Mouse (Mus musculus): ENCODE data around the gene Sfmbt2. TPM values are rescaled to one million over a fixed set of nuclear protein-coding genes. Genes with fewer than 3 reads are reported as not detected.
A peak's percentile ranks its signal among the peaks of the same experiment; 100 is the strongest.

The Sfmbt2 gene
- polyA plus RNA-seq, 1 experiment from 2014 or later: 1.8 TPM

GRCm38 (mm10) chr2:10397790-10398189 is 27.5 kb downstream of the Sfmbt2 start:
- ATAC-seq (replicated peaks; ENCODE audit: insufficient number of reproducible peaks, low FRiP score, low TSS enrichment, low read depth): no peak
- no peaks in the 10 kb centered on the region for H3K9me3 ChIP-seq (replicated peaks; ENCODE audit: control insufficient read depth, low read length)
- no peak for DNase-seq (ENCODE audit: low spot score)
- no peak overlapping the region for H3K9ac ChIP-seq (replicated peaks; ENCODE audit: low read length)
- H3K27ac ChIP-seq (replicated peaks; ENCODE audit: low read depth, low read length): no peak overlapping the region
- no peak overlapping the region for H3K4me3 ChIP-seq (ENCODE audit: low read depth, low read length)
- no peak overlapping the region for H3K4me2 ChIP-seq (ENCODE audit: low read depth, low read length)
- H3K27me3 ChIP-seq (ENCODE audit: control insufficient read depth, insufficient read depth, low read length): no peaks in the 10 kb centered on the region
- H3K4me1 ChIP-seq (ENCODE audit: control insufficient read depth, insufficient read depth, low read length): no peaks in the 10 kb centered on the region
- WGBS: 70% methylated on average over 9 of the region's 9 CpGs
- no peaks in the 10 kb centered on the region for H3K36me3 ChIP-seq (replicated peaks; ENCODE audit: control insufficient read depth, insufficient read depth, low read depth, low read length)

- 83% methylated on average over 2 of the region's 2 CpGs for WGBS
- ATAC-seq (replicated peaks; ENCODE audit: insufficient number of reproducible peaks, low FRiP score, low TSS enrichment, low read depth) (no peak), DNase-seq (ENCODE audit: low spot score) (no peak)
- H3K4me1 ChIP-seq (ENCODE audit: control insufficient read depth, insufficient read depth, low read length): no peaks in the 10 kb centered on the region
- no peak overlapping the region for H3K4me3 ChIP-seq (ENCODE audit: low read depth, low read length)
- H3K9ac ChIP-seq (replicated peaks; ENCODE audit: low read length): no peak overlapping the region
- no peaks in the 10 kb centered on the region for H3K36me3 ChIP-seq (replicated peaks; ENCODE audit: control insufficient read depth, insufficient read depth, low read depth, low read length)
- no peaks in the 10 kb centered on the region for H3K27me3 ChIP-seq (ENCODE audit: control insufficient read depth, insufficient read depth, low read length)
- no peak overlapping the region for H3K27ac ChIP-seq (replicated peaks; ENCODE audit: low read depth, low read length)
- H3K4me2 ChIP-seq (ENCODE audit: low read depth, low read length): no peak overlapping the region
- no peaks in the 10 kb centered on the region for H3K9me3 ChIP-seq (replicated peaks; ENCODE audit: control insufficient read depth, low read length)
Observed at GRCm38 (mm10) chr2:10406151-10406550, 35.8 kb downstream of the Sfmbt2 start.

GRCm38 (mm10) chr2:10409422-10409821 is 39.1 kb downstream of the Sfmbt2 start:
- H3K9ac ChIP-seq (replicated peaks; ENCODE audit: low read length): no peak overlapping the region
- no peaks in the 10 kb centered on the region for H3K27me3 ChIP-seq (ENCODE audit: control insufficient read depth, insufficient read depth, low read length)
- no peaks in the 10 kb centered on the region for H3K36me3 ChIP-seq (replicated peaks; ENCODE audit: control insufficient read depth, insufficient read depth, low read depth, low read length)
- no peak overlapping the region for H3K4me3 ChIP-seq (ENCODE audit: low read depth, low read length)
- no peaks in the 10 kb centered on the region for H3K9me3 ChIP-seq (replicated peaks; ENCODE audit: control insufficient read depth, low read length)
- no peak overlapping the region for H3K4me2 ChIP-seq (ENCODE audit: low read depth, low read length)
- 84% methylated on average over 13 of the region's 13 CpGs for WGBS
- ATAC-seq (replicated peaks; ENCODE audit: insufficient number of reproducible peaks, low FRiP score, low TSS enrichment, low read depth) (no peak), DNase-seq (ENCODE audit: low spot score) (no peak)
- H3K4me1 ChIP-seq (ENCODE audit: control insufficient read depth, insufficient read depth, low read length): no peaks in the 10 kb centered on the region
- H3K27ac ChIP-seq (replicated peaks; ENCODE audit: low read depth, low read length): no peak overlapping the region

GRCm38 (mm10) chr2:10410069-10410468 is 39.8 kb downstream of the Sfmbt2 start:
- H3K4me3 ChIP-seq (ENCODE audit: low read depth, low read length): no peak overlapping the region
- no peak for ATAC-seq (replicated peaks; ENCODE audit: insufficient number of reproducible peaks, low FRiP score, low TSS enrichment, low read depth)
- H3K36me3 ChIP-seq (replicated peaks; ENCODE audit: control insufficient read depth, insufficient read depth, low read depth, low read length): no peaks in the 10 kb centered on the region
- no peak overlapping the region for H3K4me2 ChIP-seq (ENCODE audit: low read depth, low read length)
- no peak overlapping the region for H3K27ac ChIP-seq (replicated peaks; ENCODE audit: low read depth, low read length)
- no peak for DNase-seq (ENCODE audit: low spot score)
- WGBS: 92% methylated on average over 5 of the region's 5 CpGs
- H3K9ac ChIP-seq (replicated peaks; ENCODE audit: low read length): no peak overlapping the region
- H3K27me3 ChIP-seq (ENCODE audit: control insufficient read depth, insufficient read depth, low read length): no peaks in the 10 kb centered on the region
- H3K4me1 ChIP-seq (ENCODE audit: control insufficient read depth, insufficient read depth, low read length): no peaks in the 10 kb centered on the region
- H3K9me3 ChIP-seq (replicated peaks; ENCODE audit: control insufficient read depth, low read length): no peaks in the 10 kb centered on the region

- Histone ChIP-seq H3K27me3 (ENCODE audit: control insufficient read depth, insufficient read depth, low read length) (no peaks in the 10 kb centered on the region), H3K9me3 (replicated peaks; ENCODE audit: control insufficient read depth, low read length) (no peaks in the 10 kb centered on the region), H3K9ac (replicated peaks; ENCODE audit: low read length) (no peak overlapping the region), H3K27ac (replicated peaks; ENCODE audit: low read depth, low read length) (no peak overlapping the region), H3K4me1 (ENCODE audit: control insufficient read depth, insufficient read depth, low read length) (no peaks in the 10 kb centered on the region), H3K4me3 (ENCODE audit: low read depth, low read length) (no peak overlapping the region), H3K36me3 (replicated peaks; ENCODE audit: control insufficient read depth, insufficient read depth, low read depth, low read length) (no peaks in the 10 kb centered on the region), H3K4me2 (ENCODE audit: low read depth, low read length) (no peak overlapping the region)
- DNase-seq (ENCODE audit: low spot score): no peak
- WGBS: 72% methylated on average over 6 of the region's 6 CpGs
- ATAC-seq (replicated peaks; ENCODE audit: insufficient number of reproducible peaks, low FRiP score, low TSS enrichment, low read depth): no peak
Observed at GRCm38 (mm10) chr2:10420944-10421420, 50.7 kb downstream of the Sfmbt2 start.

- no peaks in the 10 kb centered on the region for H3K9me3 ChIP-seq (replicated peaks; ENCODE audit: control insufficient read depth, low read length)
- H3K4me3 ChIP-seq (ENCODE audit: low read depth, low read length): no peak overlapping the region
- no peaks in the 10 kb centered on the region for H3K27me3 ChIP-seq (ENCODE audit: control insufficient read depth, insufficient read depth, low read length)
- no peak overlapping the region for H3K9ac ChIP-seq (replicated peaks; ENCODE audit: low read length)
- ATAC-seq (replicated peaks; ENCODE audit: insufficient number of reproducible peaks, low FRiP score, low TSS enrichment, low read depth) (no peak), DNase-seq (ENCODE audit: low spot score) (no peak)
- no peaks in the 10 kb centered on the region for H3K36me3 ChIP-seq (replicated peaks; ENCODE audit: control insufficient read depth, insufficient read depth, low read depth, low read length)
- no peaks in the 10 kb centered on the region for H3K4me1 ChIP-seq (ENCODE audit: control insufficient read depth, insufficient read depth, low read length)
- H3K4me2 ChIP-seq (ENCODE audit: low read depth, low read length): no peak overlapping the region
- 68% methylated on average over 9 of the region's 9 CpGs for WGBS
- no peak overlapping the region for H3K27ac ChIP-seq (replicated peaks; ENCODE audit: low read depth, low read length)
Observed at GRCm38 (mm10) chr2:10437290-10437689, 67.0 kb downstream of the Sfmbt2 start.

GRCm38 (mm10) chr2:10441811-10442210 is 71.5 kb downstream of the Sfmbt2 start:
- Histone ChIP-seq H3K4me1 (ENCODE audit: control insufficient read depth, insufficient read depth, low read length) (no peaks in the 10 kb centered on the region), H3K9me3 (replicated peaks; ENCODE audit: control insufficient read depth, low read length) (no peaks in the 10 kb centered on the region), H3K27ac (replicated peaks; ENCODE audit: low read depth, low read length) (no peak overlapping the region), H3K4me3 (ENCODE audit: low read depth, low read length) (no peak overlapping the region), H3K27me3 (ENCODE audit: control insufficient read depth, insufficient read depth, low read length) (no peaks in the 10 kb centered on the region), H3K36me3 (replicated peaks; ENCODE audit: control insufficient read depth, insufficient read depth, low read depth, low read length) (no peaks in the 10 kb centered on the region), H3K9ac (replicated peaks; ENCODE audit: low read length) (no peak overlapping the region), H3K4me2 (ENCODE audit: low read depth, low read length) (no peak overlapping the region)
- WGBS: 79% methylated on average over 9 of the region's 9 CpGs
- DNase-seq (ENCODE audit: low spot score) (no peak), ATAC-seq (replicated peaks; ENCODE audit: insufficient number of reproducible peaks, low FRiP score, low TSS enrichment, low read depth) (no peak)

GRCm38 (mm10) chr2:10453577-10453976 is 83.3 kb downstream of the Sfmbt2 start:
- H3K27me3 ChIP-seq (ENCODE audit: control insufficient read depth, insufficient read depth, low read length): no peaks in the 10 kb centered on the region
- no peak overlapping the region for H3K27ac ChIP-seq (replicated peaks; ENCODE audit: low read depth, low read length)
- H3K4me3 ChIP-seq (ENCODE audit: low read depth, low read length): no peak overlapping the region
- no peak for ATAC-seq (replicated peaks; ENCODE audit: insufficient number of reproducible peaks, low FRiP score, low TSS enrichment, low read depth)
- DNase-seq (ENCODE audit: low spot score): peak; percentile 10
- no peak overlapping the region for H3K4me2 ChIP-seq (ENCODE audit: low read depth, low read length)
- no peaks in the 10 kb centered on the region for H3K36me3 ChIP-seq (replicated peaks; ENCODE audit: control insufficient read depth, insufficient read depth, low read depth, low read length)
- no peaks in the 10 kb centered on the region for H3K9me3 ChIP-seq (replicated peaks; ENCODE audit: control insufficient read depth, low read length)
- H3K4me1 ChIP-seq (ENCODE audit: control insufficient read depth, insufficient read depth, low read length): no peaks in the 10 kb centered on the region
- WGBS: 64% methylated on average over 3 of the region's 3 CpGs
- no peak overlapping the region for H3K9ac ChIP-seq (replicated peaks; ENCODE audit: low read length)

Measured in embryonic facial prominence, embryonic 11.5 days (tissue).